Mouse (Mus musculus) myocyte (in vitro differentiated cells): ENCODE results near the gene Lect2. TPM values are rescaled to one million over a fixed set of nuclear protein-coding genes. Genes with fewer than 3 reads are reported as not detected.

Experiments used
- H3K27me3 ChIP-seq: one replicate; pipeline ENCODE4 v1.6.1; 2011; ENCODE audit not compliant: control insufficient read depth, insufficient read depth, insufficient read length
- H3K36me3 ChIP-seq: one replicate; pipeline ENCODE4 v1.6.1; 2011; ENCODE audit not compliant: control insufficient read depth, insufficient read depth
- H3K4me2 ChIP-seq: one replicate; pipeline ENCODE4 v1.6.1; 2011; ENCODE audit warnings: low read depth, control low read depth
- H3K4me3 ChIP-seq: one replicate; pipeline ENCODE4 v1.5.1; 2011; ENCODE audit warnings: mild to moderate bottlenecking, control low read depth, moderate library complexity
- H3K79me2 ChIP-seq: one replicate; pipeline ENCODE4 v1.6.1; 2011; ENCODE audit not compliant: control insufficient read depth, insufficient read depth
- H3ac ChIP-seq: one replicate; pipeline ENCODE4 v1.6.1; 2011; ENCODE audit not compliant: control insufficient read depth, insufficient read length
- CEBPB ChIP-seq: IDR thresholded peaks from 2 replicates; pipeline ENCODE4 v1.6.1; 2011; ENCODE audit warnings: mild to moderate bottlenecking, moderate library complexity; ENCODE audit not compliant: poor library complexity, insufficient read depth, severe bottlenecking
- E2F4 ChIP-seq: IDR thresholded peaks from one replicate; pipeline ENCODE4 v1.6.1; 2011; ENCODE audit warnings: mild to moderate bottlenecking, control low read depth, moderate library complexity; ENCODE audit not compliant: insufficient read depth
- MAX ChIP-seq: IDR thresholded peaks from one replicate; pipeline ENCODE4 v1.6.1; 2011; ENCODE audit warnings: low read depth, mild to moderate bottlenecking, control low read depth
- MYOD1 ChIP-seq, 3 experiments: IDR thresholded peaks; one replicate each; pipeline ENCODE4 v1.6.1; 2011; ENCODE audit warnings: control low read depth in 2 of 3, low read depth in 2 of 3, mild to moderate bottlenecking in 2 of 3, moderate library complexity in 1 of 3; ENCODE audit not compliant: insufficient read length in 2 of 3, control insufficient read depth in 1 of 3
- MYOG ChIP-seq, 3 experiments: IDR thresholded peaks; one replicate each; pipeline ENCODE4 v1.6.1; 2011; ENCODE audit warnings: control low read depth in 2 of 3, low read depth in 2 of 3, mild to moderate bottlenecking in 2 of 3; ENCODE audit not compliant: insufficient read length in 2 of 3, control insufficient read depth in 1 of 3, insufficient read depth in 1 of 3
- POLR2A ChIP-seq: IDR thresholded peaks from one replicate; pipeline ENCODE4 v1.6.1; 2011; ENCODE audit warnings: low read depth, mild to moderate bottlenecking, control low read depth, moderate library complexity; ENCODE audit not compliant: insufficient read length
- POLR2AphosphoS2 ChIP-seq: IDR thresholded peaks from one replicate; pipeline ENCODE4 v1.6.1; 2011; ENCODE audit warnings: low read depth, control low read depth; ENCODE audit not compliant: insufficient read length
- REST ChIP-seq: IDR thresholded peaks from one replicate; pipeline ENCODE4 v1.6.1; 2011; ENCODE audit warnings: mild to moderate bottlenecking, control low read depth, moderate library complexity; ENCODE audit not compliant: insufficient read depth, insufficient read length
- SRF ChIP-seq: IDR thresholded peaks from one replicate; pipeline ENCODE4 v1.6.1; 2011; ENCODE audit warnings: low read depth; ENCODE audit not compliant: control insufficient read depth, insufficient read length
- TCF12 ChIP-seq: IDR thresholded peaks from one replicate; pipeline ENCODE4 v1.6.1; 2011; ENCODE audit warnings: mild to moderate bottlenecking, control low read depth; ENCODE audit not compliant: poor library complexity, insufficient read depth, severe bottlenecking
- TCF3 ChIP-seq: IDR thresholded peaks from one replicate; pipeline ENCODE4 v1.6.1; 2011; ENCODE audit warnings: low read depth, control low read depth; ENCODE audit not compliant: insufficient read length
- USF1 ChIP-seq: IDR thresholded peaks from one replicate; pipeline ENCODE4 v1.6.1; 2011; ENCODE audit warnings: low read depth, mild to moderate bottlenecking, control low read depth, moderate library complexity
- polyA plus RNA-seq: library from polyadenylated mRNA; unstranded; fragments of >200 nt; fragmentation: generic; extraction: Trizol; gene quantifications from one replicate; pipeline ENCODE4 v1.2.1, GENCODE M21; 2012; ENCODE audit warnings: missing spikeins

Gene Lect2
- polyA plus RNA-seq, 1 experiment, result not detected

DNA sequence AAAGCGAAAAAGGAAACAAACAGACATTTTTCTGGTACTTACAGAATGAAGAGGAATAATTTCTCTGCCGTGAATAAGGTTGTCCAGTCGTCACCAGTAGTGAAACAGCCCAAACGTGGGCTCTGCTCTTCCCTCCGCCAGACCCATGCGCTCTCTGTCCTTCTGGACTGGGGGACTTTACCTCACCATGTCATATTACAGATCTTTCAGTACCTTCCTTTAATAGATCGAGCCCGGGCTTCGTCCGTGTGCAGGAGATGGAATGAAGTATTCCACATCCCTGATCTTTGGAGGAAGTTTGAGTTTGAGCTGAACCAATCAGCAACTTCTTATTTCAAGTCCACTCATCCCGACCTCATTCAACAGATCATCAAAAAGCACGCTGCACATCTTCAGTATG is 21.4 kb downstream of the Lect2 start:
- TF ChIP-seq TCF12 (no peak), E2F4 (no peak), MAX (no peak), CEBPB (no peak), USF1 (no peak), TCF3 (no peak), POLR2A (no peak), POLR2AphosphoS2 (no peak), REST (no peak), MYOD1 (IDR thresholded peaks at IDR 0.05; ENCODE audit: control insufficient read depth in 1 of 3, insufficient read length in 2 of 3, low read depth in 2 of 3) (no peak), SRF (no peak), MYOG (IDR thresholded peaks at IDR 0.05; ENCODE audit: control insufficient read depth in 1 of 3, insufficient read depth in 1 of 3, insufficient read length in 2 of 3, low read depth in 2 of 3) (no peak)
- H3K36me3 ChIP-seq, result no peaks in the 10 kb centered on the region
- H3K4me2 ChIP-seq, result no peak overlapping the region
- no peaks in the 10 kb centered on the region for H3K79me2 ChIP-seq
- no peak overlapping the region for H3ac ChIP-seq
- H3K4me3 ChIP-seq, result no peak overlapping the region
- peaks cover 20% of the 10 kb centered on the region for H3K27me3 ChIP-seq

DNA sequence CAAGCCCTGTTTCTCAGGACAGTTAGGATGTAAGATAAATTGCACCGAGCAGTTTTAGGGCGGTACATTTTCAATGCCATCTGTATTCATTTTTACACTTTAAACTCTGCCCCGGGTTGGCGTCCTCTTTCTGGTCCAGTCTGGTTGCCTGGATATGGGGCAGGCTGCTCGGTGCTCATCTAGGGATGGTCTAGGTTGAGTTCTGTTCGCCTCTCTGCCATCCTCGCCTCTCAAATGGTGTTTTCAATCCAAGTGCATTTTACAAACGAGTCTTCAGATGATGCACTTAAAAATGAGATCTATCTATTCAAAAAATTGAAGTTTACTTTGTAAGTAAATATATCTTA is 25.5 kb downstream of the Lect2 start:
- TF ChIP-seq POLR2AphosphoS2 (no peak), MAX (no peak), USF1 (no peak), CEBPB (no peak), MYOG (IDR thresholded peaks at IDR 0.05; ENCODE audit: control insufficient read depth in 1 of 3, insufficient read depth in 1 of 3, insufficient read length in 2 of 3, low read depth in 2 of 3) (no peak)
- H3K79me2 ChIP-seq, result no peaks in the 10 kb centered on the region
- H3K27me3 ChIP-seq, result peaks cover 2% of the 10 kb centered on the region
- H3K36me3 ChIP-seq, result no peaks in the 10 kb centered on the region
- peak overlapping the region; percentile 19 for H3K4me3 ChIP-seq
- H3ac ChIP-seq, result no peak overlapping the region
- H3K4me2 ChIP-seq, result peak overlapping the region; percentile 92

GRCm38 (mm10) chr13:56522081-56522820 is 26.1 kb downstream of the Lect2 start, which contains the start of gene Fbxl21:
TSS of gene Fbxl21 (plus strand) at chr13:56522472.
- H3K4me3 ChIP-seq, result peak within 1 kb of the TSS; percentile 19
- H3K4me2 ChIP-seq, result peak within 1 kb of the TSS; percentile 92
- H3ac ChIP-seq, result no peak within 1 kb of the TSS
- H3K36me3 ChIP-seq, result no peaks in the 10 kb centered on the region
- H3K27me3 ChIP-seq, result no peaks in the 10 kb centered on the region
- no peak for TF ChIP-seq MYOG (IDR thresholded peaks at IDR 0.05; ENCODE audit: control insufficient read depth in 1 of 3, insufficient read depth in 1 of 3, insufficient read length in 2 of 3, low read depth in 2 of 3)
- TF ChIP-seq TCF3, result no peak
- no peak for TF ChIP-seq MAX
- no peak for TF ChIP-seq MYOD1 (IDR thresholded peaks at IDR 0.05; ENCODE audit: control insufficient read depth in 1 of 3, insufficient read length in 2 of 3, low read depth in 2 of 3)
- TF ChIP-seq TCF12, result no peak
- no peak for TF ChIP-seq POLR2A
- H3K79me2 ChIP-seq, result no peaks in the 10 kb centered on the region

DNA sequence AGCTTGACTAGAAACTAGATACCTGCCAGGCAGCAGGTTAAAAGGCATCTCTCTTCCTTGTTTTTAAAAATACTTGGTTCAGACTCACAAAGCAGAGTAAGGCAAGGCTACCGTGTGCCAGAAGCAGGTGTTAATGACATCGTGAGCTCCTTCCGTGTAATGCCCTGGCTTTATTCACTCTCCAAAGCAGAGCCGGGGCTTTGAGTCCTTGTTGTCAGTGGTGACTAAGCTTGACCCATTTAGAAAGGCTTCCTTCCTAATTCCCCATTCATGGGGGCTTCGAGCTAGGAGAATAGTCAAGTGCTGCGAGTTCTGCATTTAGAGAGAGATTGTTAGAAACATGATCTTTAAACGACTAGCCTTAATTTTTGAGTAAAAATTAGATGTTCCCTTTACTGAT is 31.5 kb downstream of the Lect2 start:
- Histone ChIP-seq H3ac (no peak overlapping the region), H3K36me3 (no peaks in the 10 kb centered on the region), H3K27me3 (peaks cover 5% of the 10 kb centered on the region), H3K4me2 (no peak overlapping the region), H3K79me2 (no peaks in the 10 kb centered on the region), H3K4me3 (no peak overlapping the region)
- TF ChIP-seq SRF (no peak), MYOG (IDR thresholded peaks at IDR 0.05; ENCODE audit: control insufficient read depth in 1 of 3, insufficient read depth in 1 of 3, insufficient read length in 2 of 3, low read depth in 2 of 3) (no peak), MYOD1 (IDR thresholded peaks at IDR 0.05; ENCODE audit: control insufficient read depth in 1 of 3, insufficient read length in 2 of 3, low read depth in 2 of 3) (no peak), POLR2AphosphoS2 (no peak), MAX (no peak), TCF12 (no peak), CEBPB (no peak), REST (no peak), TCF3 (no peak), E2F4 (no peak), POLR2A (no peak), USF1 (no peak)

DNA sequence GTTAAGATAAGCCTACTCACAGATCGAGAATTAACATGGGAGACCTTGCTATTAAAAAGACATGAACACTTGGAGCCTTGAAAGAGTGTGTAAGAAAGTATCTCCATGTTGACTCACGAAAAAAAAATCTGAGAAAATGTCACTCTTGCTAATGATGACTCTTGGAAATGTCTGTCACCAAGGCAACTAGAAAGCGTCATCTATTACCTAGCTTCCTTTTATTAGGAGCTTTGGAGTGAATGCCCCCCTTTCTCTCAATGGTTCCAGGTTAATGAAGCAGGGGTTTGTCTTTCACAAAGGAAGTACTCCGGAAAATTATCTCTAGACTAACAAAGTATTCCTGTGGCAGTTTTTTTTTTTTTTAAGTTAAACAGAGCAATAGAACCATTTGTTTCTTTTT is 32.0 kb downstream of the Lect2 start:
- Histone ChIP-seq H3K79me2 (no peaks in the 10 kb centered on the region), H3ac (no peak overlapping the region), H3K4me3 (no peak overlapping the region), H3K36me3 (no peaks in the 10 kb centered on the region), H3K4me2 (no peak overlapping the region), H3K27me3 (peaks cover 5% of the 10 kb centered on the region)
- TF ChIP-seq SRF, result no peak
- TF ChIP-seq TCF3, result no peak
- no peak for TF ChIP-seq POLR2A
- no peak for TF ChIP-seq E2F4
- TF ChIP-seq MYOG (IDR thresholded peaks at IDR 0.05; ENCODE audit: control insufficient read depth in 1 of 3, insufficient read depth in 1 of 3, insufficient read length in 2 of 3, low read depth in 2 of 3), result no peak
- no peak for TF ChIP-seq MAX
- TF ChIP-seq REST, result no peak
- no peak for TF ChIP-seq USF1
- no peak for TF ChIP-seq TCF12
- no peak for TF ChIP-seq POLR2AphosphoS2
- no peak for TF ChIP-seq MYOD1 (IDR thresholded peaks at IDR 0.05; ENCODE audit: control insufficient read depth in 1 of 3, insufficient read length in 2 of 3, low read depth in 2 of 3)
- TF ChIP-seq CEBPB, result no peak
